Mouse (Mus musculus): ENCODE measurements around the gene Rad9a. TPM values are rescaled to one million over a fixed set of nuclear protein-coding genes. Genes with fewer than 3 reads are reported as not detected.

The Rad9a gene
- total RNA-seq, 2 experiments from 2014 or later, result 21.4 to 36.7 TPM

DNA sequence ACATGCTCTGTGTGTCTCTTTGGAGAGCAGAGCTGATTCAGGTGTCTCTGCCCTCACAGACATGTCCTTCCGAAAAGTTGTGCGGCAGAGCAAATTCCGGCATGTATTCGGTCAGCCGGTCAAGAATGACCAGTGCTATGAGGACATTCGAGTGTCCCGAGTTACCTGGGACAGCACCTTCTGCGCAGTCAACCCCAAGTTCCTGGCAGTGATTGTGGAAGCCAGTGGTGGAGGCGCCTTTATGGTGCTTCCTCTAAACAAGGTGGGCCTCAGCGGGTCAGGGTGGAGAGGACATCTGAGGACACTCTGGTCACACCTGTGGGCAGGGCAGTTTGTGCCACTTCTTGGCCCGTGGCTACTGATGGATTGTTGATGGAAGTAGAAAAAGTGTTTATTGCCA lies 52.2 kb downstream of the Rad9a start:
- ATAC-seq (ENCODE audit: poor library complexity, severe bottlenecking), result no peak

- ATAC-seq (ENCODE audit: poor library complexity, severe bottlenecking), result no peak
Observed at GRCm38 (mm10) chr19:4148819-4149218, 52.6 kb downstream of the Rad9a start.

DNA sequence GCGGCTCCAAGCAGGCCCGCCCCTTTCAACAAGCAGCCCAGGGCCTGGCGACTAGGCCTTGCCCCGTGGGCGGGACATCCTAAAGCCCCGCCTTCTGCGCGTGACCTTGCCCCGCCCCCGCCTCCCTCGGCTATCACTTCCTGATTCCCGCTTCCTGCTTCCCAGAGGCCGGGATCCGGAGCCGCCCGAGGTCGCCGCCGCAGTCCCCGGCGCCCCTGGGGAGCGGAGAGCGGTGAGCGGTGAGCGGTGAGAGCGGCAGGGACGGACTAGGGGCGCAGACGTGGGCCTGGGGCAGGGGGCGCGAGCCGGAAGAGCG lies 53.0 kb downstream of the Rad9a start, which contains the start of gene Coro1b:
Coro1b (plus strand) TSS at position 129 of the 316 bp plus-strand sequence.
- peak; percentile 92 for ATAC-seq (ENCODE audit: poor library complexity, severe bottlenecking)

DNA sequence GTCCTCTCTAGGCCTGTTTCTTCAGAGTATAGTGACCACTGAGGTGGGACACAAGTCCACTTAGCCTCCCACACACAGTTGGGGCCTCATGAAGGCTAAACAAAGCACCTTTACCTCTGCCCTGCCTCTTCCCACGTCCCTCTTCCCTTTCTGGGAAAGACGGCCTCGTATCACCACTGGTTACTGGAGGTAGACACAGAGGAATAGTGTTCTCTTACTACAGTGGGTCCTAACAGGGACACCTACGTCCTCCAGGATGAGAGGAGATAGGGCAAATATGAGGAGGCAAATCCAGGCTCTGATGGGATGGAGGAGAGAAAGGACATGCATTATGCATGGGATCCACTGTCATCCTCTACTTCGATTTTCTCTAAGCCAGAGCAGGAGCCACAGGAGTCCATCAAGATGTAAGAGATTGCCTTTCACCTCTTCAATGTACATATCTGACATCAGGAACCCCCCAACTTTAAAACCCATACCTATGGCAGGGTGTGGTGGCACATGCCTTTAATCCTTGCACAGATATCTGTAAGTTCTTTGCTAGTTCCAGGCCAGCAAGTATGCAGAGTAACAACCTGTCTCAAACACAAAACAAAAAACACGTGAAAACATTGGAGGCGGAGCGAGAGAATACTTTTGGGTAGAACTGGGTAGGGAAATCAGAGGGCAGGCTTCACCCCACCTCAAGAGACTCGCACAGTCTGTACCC lies 53.5 kb downstream of the Rad9a start:
- ATAC-seq (ENCODE audit: poor library complexity, severe bottlenecking), result no peak

- ATAC-seq (ENCODE audit: poor library complexity, severe bottlenecking), result peak; percentile 20; the same call in 1 of the 2 replicates
Observed at GRCm38 (mm10) chr19:4147022-4147405, 54.4 kb downstream of the Rad9a start.

GRCm38 (mm10) chr19:4146366-4147021 lies 55.0 kb downstream of the Rad9a start:
- ATAC-seq (ENCODE audit: poor library complexity, severe bottlenecking), result no peak

DNA sequence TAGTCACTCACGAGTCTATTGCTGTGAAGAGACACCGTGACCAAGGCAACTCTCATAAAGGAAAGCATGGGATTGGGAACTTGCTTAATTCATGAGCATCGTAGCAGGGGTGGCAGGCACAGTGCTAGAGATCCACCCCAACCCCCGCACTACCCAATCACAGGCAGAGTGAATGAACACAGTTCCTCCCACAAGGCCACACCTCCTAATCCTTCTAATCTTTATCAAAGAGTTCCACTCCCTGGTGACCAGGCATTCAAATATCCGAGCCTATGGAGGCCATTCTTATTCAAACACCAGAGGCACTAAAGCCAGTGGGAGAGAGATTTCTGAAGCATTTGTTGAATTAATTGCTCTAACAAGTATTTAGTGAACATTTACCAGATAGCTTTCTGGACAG lies 55.5 kb downstream of the Rad9a start:
- ATAC-seq (ENCODE audit: poor library complexity, severe bottlenecking), result no peak

Other genes with a start within 250 kb of the Rad9a start
Only the 30 nearest of the 31 such genes appear.
- 0.18 and 2.2 TPM in 2 replicates for gene Aldh3b2, start 229.3 kb downstream of the Rad9a start, total RNA-seq (2015)
- 0.28 and 0.55 TPM in 2 replicates for gene Aldh3b2, start 229.3 kb downstream of the Rad9a start, total RNA-seq (2017)
- 0.51 and 0.62 TPM in 2 replicates for gene Acy3, start 215.1 kb downstream of the Rad9a start, total RNA-seq (2015)
- gene Acy3, start 215.1 kb downstream of the Rad9a start, total RNA-seq (2017), result not detected in 2 replicates
- not detected in 2 replicates for gene Tbx10, start 208.9 kb downstream of the Rad9a start, total RNA-seq (2015)
- not detected in 2 replicates for gene Tbx10, start 208.9 kb downstream of the Rad9a start, total RNA-seq (2017)
- gene Nudt8, start 201.1 kb downstream of the Rad9a start, total RNA-seq (2015), result 8.6 and 13.4 TPM in 2 replicates
- gene Nudt8, start 201.1 kb downstream of the Rad9a start, total RNA-seq (2017), result 4.9 and 5.7 TPM in 2 replicates
- 0.45 TPM in 1 of 2 replicates, not detected in the other for gene Gm49405, start 201.0 kb downstream of the Rad9a start, total RNA-seq (2015)
- 0.28 and 1.2 TPM in 2 replicates for gene Gm49405, start 201.0 kb downstream of the Rad9a start, total RNA-seq (2017)
- gene Doc2g, start 198.3 kb downstream of the Rad9a start, total RNA-seq (2015), result 1.2 and 1.5 TPM in 2 replicates
- gene Doc2g, start 198.3 kb downstream of the Rad9a start, total RNA-seq (2017), result 0.18 and 0.37 TPM in 2 replicates
- gene Ndufv1, start 188.9 kb downstream of the Rad9a start, total RNA-seq (2015), result 82.1 and 103 TPM in 2 replicates
- gene Ndufv1, start 188.9 kb downstream of the Rad9a start, total RNA-seq (2017), result 151 and 169 TPM in 2 replicates
- 257 and 287 TPM in 2 replicates for gene Gstp1, start 163.7 kb downstream of the Rad9a start, total RNA-seq (2015)
- gene Gstp1, start 163.7 kb downstream of the Rad9a start, total RNA-seq (2017), result 69.5 and 80.2 TPM in 2 replicates
- 4.8 TPM in 1 of 2 replicates, not detected in the other for gene Gstp2, start 155.6 kb downstream of the Rad9a start, total RNA-seq (2015)
- gene Gstp2, start 155.6 kb downstream of the Rad9a start, total RNA-seq (2017), result 1.8 TPM in 1 of 2 replicates, not detected in the other
- gene Gstp3, start 142.1 kb downstream of the Rad9a start, total RNA-seq (2015), result 3.0 and 5.0 TPM in 2 replicates
- gene Gstp3, start 142.1 kb downstream of the Rad9a start, total RNA-seq (2017), result 4.0 and 4.5 TPM in 2 replicates
- not detected in 2 replicates for gene Cabp2, start 120.1 kb downstream of the Rad9a start, total RNA-seq (2015)
- not detected in 2 replicates for gene Cabp2, start 120.1 kb downstream of the Rad9a start, total RNA-seq (2017)
- gene Cdk2ap2, start 104.5 kb downstream of the Rad9a start, total RNA-seq (2015), result 245 and 277 TPM in 2 replicates
- 72.9 and 83.4 TPM in 2 replicates for gene Cdk2ap2, start 104.5 kb downstream of the Rad9a start, total RNA-seq (2017)
- gene Pitpnm1, start 101.7 kb downstream of the Rad9a start, total RNA-seq (2015), result 38.3 and 47.7 TPM in 2 replicates
- 30.2 and 38.9 TPM in 2 replicates for gene Pitpnm1, start 101.7 kb downstream of the Rad9a start, total RNA-seq (2017)
- 111 and 139 TPM in 2 replicates for gene Aip, start 75.8 kb downstream of the Rad9a start, total RNA-seq (2015)
- gene Aip, start 75.8 kb downstream of the Rad9a start, total RNA-seq (2017), result 72.5 and 76.7 TPM in 2 replicates
- gene Gpr152, start 61.9 kb downstream of the Rad9a start, total RNA-seq (2015), result not detected in 2 replicates
- not detected in 2 replicates for gene Gpr152, start 61.9 kb downstream of the Rad9a start, total RNA-seq (2017)
- 0.14 and 0.22 TPM in 2 replicates for gene Cabp4, start 57.6 kb downstream of the Rad9a start, total RNA-seq (2015)
- gene Cabp4, start 57.6 kb downstream of the Rad9a start, total RNA-seq (2017), result not detected in 2 replicates
- 279 and 345 TPM in 2 replicates for gene Coro1b, start 53.0 kb downstream of the Rad9a start, total RNA-seq (2015)
- 142 and 161 TPM in 2 replicates for gene Coro1b, start 53.0 kb downstream of the Rad9a start, total RNA-seq (2017)
- gene Ptprcap, start 48.1 kb downstream of the Rad9a start, total RNA-seq (2015), result 30.5 and 42.1 TPM in 2 replicates
- 43.9 and 44.8 TPM in 2 replicates for gene Ptprcap, start 48.1 kb downstream of the Rad9a start, total RNA-seq (2017)
- gene Rps6kb2, start 38.3 kb downstream of the Rad9a start, total RNA-seq (2015), result 21.0 and 26.7 TPM in 2 replicates
- gene Rps6kb2, start 38.3 kb downstream of the Rad9a start, total RNA-seq (2017), result 21.0 and 25.0 TPM in 2 replicates
- gene Carns1, start 26.2 kb downstream of the Rad9a start, total RNA-seq (2015), result 3.9 and 4.7 TPM in 2 replicates
- 1.3 and 2.0 TPM in 2 replicates for gene Carns1, start 26.2 kb downstream of the Rad9a start, total RNA-seq (2017)
- gene Tbc1d10c, start 10.4 kb downstream of the Rad9a start, total RNA-seq (2015), result 52.8 and 59.9 TPM in 2 replicates
- 21.5 and 33.5 TPM in 2 replicates for gene Tbc1d10c, start 10.4 kb downstream of the Rad9a start, total RNA-seq (2017)
- 496 and 536 TPM in 2 replicates for gene Ppp1ca, start 9.6 kb downstream of the Rad9a start, total RNA-seq (2015)
- gene Ppp1ca, start 9.6 kb downstream of the Rad9a start, total RNA-seq (2017), result 639 and 705 TPM in 2 replicates
- gene Clcf1, start 12.6 kb upstream of the Rad9a start, total RNA-seq (2015), result 1.4 and 2.9 TPM in 2 replicates
- 0.40 and 2.2 TPM in 2 replicates for gene Clcf1, start 12.6 kb upstream of the Rad9a start, total RNA-seq (2017)
- not detected in 2 replicates for gene AC109138.7, start 12.7 kb upstream of the Rad9a start, total RNA-seq (2015)
- gene AC109138.7, start 12.7 kb upstream of the Rad9a start, total RNA-seq (2017), result not detected in 2 replicates
- gene Pold4, start 30.2 kb upstream of the Rad9a start, total RNA-seq (2015), result 98.9 and 105 TPM in 2 replicates
- gene Pold4, start 30.2 kb upstream of the Rad9a start, total RNA-seq (2017), result 102 and 122 TPM in 2 replicates
- gene Ssh3, start 67.5 kb upstream of the Rad9a start, total RNA-seq (2015), result 15.9 and 16.5 TPM in 2 replicates
- gene Ssh3, start 67.5 kb upstream of the Rad9a start, total RNA-seq (2017), result 17.2 and 19.8 TPM in 2 replicates
- gene Ankrd13d, start 81.5 kb upstream of the Rad9a start, total RNA-seq (2015), result 6.5 and 7.2 TPM in 2 replicates
- gene Ankrd13d, start 81.5 kb upstream of the Rad9a start, total RNA-seq (2017), result 8.7 and 10.5 TPM in 2 replicates
- gene Grk2, start 104.6 kb upstream of the Rad9a start, total RNA-seq (2015), result 278 TPM in 2 replicates
- 231 and 296 TPM in 2 replicates for gene Grk2, start 104.6 kb upstream of the Rad9a start, total RNA-seq (2017)
- gene Kdm2a, start 196.6 kb upstream of the Rad9a start, total RNA-seq (2015), result 60.4 and 63.0 TPM in 2 replicates
- gene Kdm2a, start 196.6 kb upstream of the Rad9a start, total RNA-seq (2017), result 54.7 and 72.5 TPM in 2 replicates
- not detected in 2 replicates for gene Rhod, start 237.8 kb upstream of the Rad9a start, total RNA-seq (2015)
- gene Rhod, start 237.8 kb upstream of the Rad9a start, total RNA-seq (2017), result not detected in 2 replicates